Mouse (Mus musculus) limb, embryonic 12.5 days (tissue): ENCODE results near the gene Proser3. TPM values are rescaled to one million over a fixed set of nuclear protein-coding genes. Genes with fewer than 3 reads are reported as not detected.
"Not testable (repeated sequence)": the region's sequence is repeated elsewhere in the genome, so short reads cannot be mapped to it uniquely, and the experiment has no call there.

Experiments used
- ATAC-seq: fragments of 200-750 bp; cut with Nextera tagmentation; 2 replicates; pipeline ENCODE4 v1.8.0; 2017; ENCODE audit warnings: low read depth, moderate TSS enrichment; ENCODE audit not compliant: insufficient number of reproducible peaks, insufficient read depth, low FRiP score, low TSS enrichment
- H3K27ac ChIP-seq: fragments of 300-500 bp; sonication (generic); 2 replicates; pipeline ENCODE4 v1.5.1; 2016; ENCODE audit warnings: mild to moderate bottlenecking, moderate library complexity
- H3K27me3 ChIP-seq: fragments of 300-500 bp; sonication (generic); 2 replicates; pipeline ENCODE4 v1.6.1; 2016; ENCODE audit warnings: mild to moderate bottlenecking, moderate library complexity
- H3K36me3 ChIP-seq: fragments of 300-500 bp; sonication (generic); 2 replicates; pipeline ENCODE4 v1.6.1; 2016; ENCODE audit warnings: mild to moderate bottlenecking, moderate library complexity
- H3K4me1 ChIP-seq: fragments of 300-500 bp; sonication (generic); replicated peaks from 2 replicates; pipeline ENCODE4 v1.6.1; 2016
- H3K4me2 ChIP-seq: fragments of 300-500 bp; sonication (generic); 2 replicates; pipeline ENCODE4 v1.6.1; 2016; ENCODE audit warnings: mild to moderate bottlenecking, moderate library complexity
- H3K4me3 ChIP-seq: fragments of 300-500 bp; sonication (generic); replicated peaks from 2 replicates; pipeline ENCODE4 v1.5.1; 2016; ENCODE audit warnings: mild to moderate bottlenecking
- H3K9ac ChIP-seq: fragments of 300-500 bp; sonication (generic); replicated peaks from 2 replicates; pipeline ENCODE4 v1.6.1; 2016; ENCODE audit warnings: mild to moderate bottlenecking, moderate library complexity
- H3K9me3 ChIP-seq: fragments of 300-500 bp; sonication (generic); 2 replicates; pipeline ENCODE4 v1.6.1; 2016; ENCODE audit warnings: mild to moderate bottlenecking, moderate library complexity
- WGBS: fragments of 180-500 bp; shearing (Covaris S2); methylation state at CpG from one replicate; pipeline ENCODE4 v1.1.7; 2016; 5-methylcytosine and 5-hydroxymethylcytosine counted together
- microRNA-seq: library from miRNA; unstranded; fragments of <30 nt; microRNA quantifications from one replicate; pipeline ENCODE4, GENCODE M21; 2017
- polyA plus RNA-seq: library from polyadenylated mRNA; unstranded; fragments of >200 nt; fragmentation: Nextera tagmentation; extraction: Ambion mirVana; gene quantifications from 2 replicates; pipeline ENCODE4 v1.2.1, GENCODE M21; 2016

The Proser3 gene
- polyA plus RNA-seq, 1 experiment from 2014 or later: 15.3 TPM

GRCm38 (mm10) chr7:30515003-30515760 is 36.9 kb downstream of the Proser3 start:
- Histone ChIP-seq H3K4me1 (no peaks in the 10 kb centered on the region), H3K27me3 (no peaks in the 10 kb centered on the region), H3K4me3 (no peak overlapping the region), H3K36me3 (no peaks in the 10 kb centered on the region), H3K27ac (no peak overlapping the region), H3K9me3 (no peaks in the 10 kb centered on the region), H3K9ac (no peak overlapping the region), H3K4me2 (no peak overlapping the region)
- 54% methylated on average over 24 of the region's 24 CpGs for WGBS
- ATAC-seq: no peak

GRCm38 (mm10) chr7:30508061-30508460 is 44.0 kb downstream of the Proser3 start:
- Histone ChIP-seq H3K4me1 (no peaks in the 10 kb centered on the region), H3K27me3 (no peaks in the 10 kb centered on the region), H3K4me3 (no peak overlapping the region), H3K36me3 (no peaks in the 10 kb centered on the region), H3K27ac (no peak overlapping the region), H3K9me3 (no peaks in the 10 kb centered on the region), H3K9ac (no peak overlapping the region), H3K4me2 (no peak overlapping the region)
- 70% methylated on average over 4 of the region's 4 CpGs for WGBS
- ATAC-seq: no peak

DNA sequence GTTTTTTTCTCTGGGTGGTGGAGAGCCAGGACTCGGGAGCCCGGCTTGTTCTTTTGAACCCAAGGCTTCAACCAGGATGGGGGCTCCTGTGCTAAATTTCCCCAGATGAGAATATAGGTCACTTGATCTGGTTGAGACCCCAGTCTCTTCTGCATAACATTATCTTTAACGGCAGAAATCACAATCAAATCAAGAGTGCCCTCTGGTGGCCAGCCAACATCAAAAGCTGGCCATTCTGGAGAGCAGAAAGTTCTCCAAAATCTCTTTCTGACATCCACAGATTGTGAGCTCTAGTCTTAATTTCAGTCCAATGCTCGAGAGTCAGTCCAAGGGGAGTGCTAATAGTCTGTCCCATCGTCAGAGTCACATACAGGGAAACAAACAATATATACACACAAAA is 50.9 kb downstream of the Proser3 start:
- H3K4me2 ChIP-seq, H3K9ac ChIP-seq, H3K27ac ChIP-seq, H3K4me3 ChIP-seq, H3K9me3 ChIP-seq, H3K27me3 ChIP-seq, H3K4me1 ChIP-seq, ATAC-seq, H3K36me3 ChIP-seq: not testable (repeated sequence)
- WGBS: 74% methylated on average over 5 of the region's 5 CpGs

DNA sequence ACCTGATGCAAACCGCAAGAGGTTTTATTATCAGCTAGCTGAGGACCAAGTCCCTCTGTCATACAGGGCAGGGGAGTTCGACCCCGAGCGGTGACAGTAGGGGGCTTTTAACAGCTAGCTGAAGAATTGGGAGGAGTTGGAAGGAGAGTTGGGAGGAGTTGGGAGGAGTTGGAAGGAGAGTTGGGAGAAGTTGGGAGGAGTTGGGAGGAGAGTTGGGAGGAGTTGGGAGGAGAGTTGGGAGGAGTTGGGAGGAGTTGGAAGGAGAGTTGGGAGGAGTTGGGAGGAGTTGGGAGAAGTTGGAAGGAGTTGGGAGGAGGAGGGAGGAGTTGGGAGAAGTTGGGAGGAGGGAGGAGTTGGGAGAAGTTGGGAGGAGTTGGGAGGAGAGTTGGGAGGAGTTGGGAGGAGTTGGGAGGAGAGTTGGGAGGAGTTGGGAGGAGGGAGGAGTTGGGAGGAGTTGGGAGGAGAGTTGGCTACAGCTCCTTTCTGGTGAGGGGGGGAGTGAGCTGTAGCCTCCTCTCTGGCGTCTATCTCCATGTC is 56.5 kb downstream of the Proser3 start:
- not testable (repeated sequence) for H3K9ac ChIP-seq, H3K4me3 ChIP-seq, H3K4me1 ChIP-seq, H3K27ac ChIP-seq, H3K9me3 ChIP-seq, H3K4me2 ChIP-seq, H3K36me3 ChIP-seq, ATAC-seq
- H3K27me3 ChIP-seq: peaks cover 22% of the 10 kb centered on the region
- 52% methylated on average over 5 of the region's 5 CpGs for WGBS

GRCm38 (mm10) chr7:30493401-30493931 is 58.6 kb downstream of the Proser3 start, which contains the start of gene Prodh2:
Gene Prodh2 (plus strand): TSS chr7:30493622.
- H3K4me3 ChIP-seq: no peak within 1 kb of the TSS
- H3K9me3 ChIP-seq: no peaks in the 10 kb centered on the region
- H3K36me3 ChIP-seq: no peaks in the 10 kb centered on the region
- no peak within 1 kb of the TSS for H3K9ac ChIP-seq
- no peak for ATAC-seq
- H3K27ac ChIP-seq: no peak within 1 kb of the TSS
- no peaks in the 10 kb centered on the region for H3K4me1 ChIP-seq
- 65% methylated on average over 11 of the region's 11 CpGs for WGBS
- peaks cover 30% of the 10 kb centered on the region for H3K27me3 ChIP-seq
- no peak within 1 kb of the TSS for H3K4me2 ChIP-seq

DNA sequence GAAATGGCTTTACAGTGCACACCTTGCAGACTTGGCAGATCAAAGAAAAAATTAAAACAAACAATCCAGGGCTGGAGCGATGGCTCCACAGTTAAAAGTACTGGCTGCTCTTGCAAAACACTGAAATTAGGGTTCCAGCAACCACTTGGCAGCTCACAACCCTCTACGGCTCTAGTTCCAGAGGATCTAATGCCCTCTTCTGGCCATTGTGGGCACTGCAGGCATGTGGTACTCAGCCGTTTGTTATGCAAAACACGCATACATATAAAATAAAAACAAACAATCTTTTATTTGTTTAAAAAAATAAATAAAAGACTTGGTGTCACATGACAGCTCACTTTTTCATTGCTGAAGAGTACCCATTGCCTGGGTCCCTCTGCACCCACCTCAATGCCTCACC is 59.3 kb downstream of the Proser3 start:
- Histone ChIP-seq H3K27ac (no peak overlapping the region), H3K9me3 (no peaks in the 10 kb centered on the region), H3K4me3 (no peak overlapping the region), H3K36me3 (no peaks in the 10 kb centered on the region), H3K4me2 (no peak overlapping the region), H3K4me1 (no peaks in the 10 kb centered on the region), H3K27me3 (peaks cover 30% of the 10 kb centered on the region), H3K9ac (no peak overlapping the region)
- WGBS: 26% methylated on average over 4 of the region's 4 CpGs
- ATAC-seq: no peak

DNA sequence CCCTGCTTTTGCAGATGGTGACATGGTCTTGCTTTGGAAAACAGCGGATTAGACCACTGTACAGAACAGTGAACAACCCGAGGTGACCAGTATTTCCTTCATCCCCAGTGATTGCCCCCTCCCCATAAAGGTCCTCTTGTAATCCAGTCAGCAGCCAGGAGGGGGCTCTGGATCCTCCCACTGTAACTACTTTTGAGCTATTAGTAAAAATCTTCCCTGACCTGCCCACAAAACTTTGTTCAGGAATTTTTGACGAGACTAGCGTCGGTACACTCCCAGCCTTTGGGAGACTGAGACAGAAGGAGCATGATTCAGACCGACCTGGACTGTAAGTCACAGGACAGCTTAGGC is 61.2 kb downstream of the Proser3 start:
- H3K36me3 ChIP-seq: no peaks in the 10 kb centered on the region
- H3K27ac ChIP-seq: no peak overlapping the region
- no peak overlapping the region for H3K9ac ChIP-seq
- no peak overlapping the region for H3K4me3 ChIP-seq
- 27% methylated on average over 6 of the region's 6 CpGs for WGBS
- no peak overlapping the region for H3K4me2 ChIP-seq
- H3K27me3 ChIP-seq: peaks cover 30% of the 10 kb centered on the region
- no peaks in the 10 kb centered on the region for H3K9me3 ChIP-seq
- no peak for ATAC-seq
- no peaks in the 10 kb centered on the region for H3K4me1 ChIP-seq

- Histone ChIP-seq H3K9me3 (no peaks in the 10 kb centered on the region), H3K4me3 (no peak overlapping the region), H3K9ac (no peak overlapping the region), H3K27me3 (peaks cover 30% of the 10 kb centered on the region), H3K4me2 (no peak overlapping the region), H3K4me1 (no peaks in the 10 kb centered on the region), H3K36me3 (no peaks in the 10 kb centered on the region), H3K27ac (no peak overlapping the region)
- 33% methylated on average over 16 of the region's 16 CpGs for WGBS
- no peak for ATAC-seq
Observed at GRCm38 (mm10) chr7:30490251-30490956, 61.7 kb downstream of the Proser3 start.

Small RNA genes within 50 kb of the gene (microRNA-seq; reads per million reads assigned to microRNA genes)
- gene Gm38670 (1.9 reads per million), gene Mir3569 (not detected)

Other genes with a start within 250 kb of the Proser3 start
- 101 TPM in 2 replicates for gene Alkbh6, start 243.6 kb downstream of the Proser3 start, polyA plus RNA-seq
- gene Syne4, start 237.5 kb downstream of the Proser3 start, polyA plus RNA-seq: 84.6 and 98.6 TPM in 2 replicates
- 0.97 and 5.0 TPM in 2 replicates for gene E130208F15Rik, start 230.6 kb downstream of the Proser3 start, polyA plus RNA-seq
- gene Sdhaf1, start 228.4 kb downstream of the Proser3 start, polyA plus RNA-seq: 20.7 and 23.6 TPM in 2 replicates
- 6.2 and 6.6 TPM in 2 replicates for gene Lrfn3, start 189.5 kb downstream of the Proser3 start, polyA plus RNA-seq
- 14.1 and 19.6 TPM in 2 replicates for gene Tyrobp, start 138.5 kb downstream of the Proser3 start, polyA plus RNA-seq
- 0.77 TPM in 1 of 2 replicates, not detected in the other for gene Hcst, start 132.4 kb downstream of the Proser3 start, polyA plus RNA-seq
- 1.2 and 1.3 TPM in 2 replicates for gene Nfkbid, start 130.6 kb downstream of the Proser3 start, polyA plus RNA-seq
- gene Aplp1, start 106.8 kb downstream of the Proser3 start, polyA plus RNA-seq: 32.5 and 33.9 TPM in 2 replicates
- gene Kirrel2, start 94.6 kb downstream of the Proser3 start, polyA plus RNA-seq: 0.29 and 0.65 TPM in 2 replicates
- gene Nphs1, start 94.0 kb downstream of the Proser3 start, polyA plus RNA-seq: 0.10 TPM in 1 of 2 replicates, not detected in the other
- not detected in 2 replicates for gene Prodh2, start 58.7 kb downstream of the Proser3 start, polyA plus RNA-seq
- gene Arhgap33, start 17.2 kb downstream of the Proser3 start, polyA plus RNA-seq: 15.1 and 17.7 TPM in 2 replicates
- 9.5 and 10.9 TPM in 2 replicates for gene Hspb6, start 121 bp downstream of the Proser3 start, polyA plus RNA-seq
- gene Lin37, start 7.5 kb upstream of the Proser3 start, polyA plus RNA-seq: 45.4 and 51.5 TPM in 2 replicates
- gene U2af1l4, start 11.0 kb upstream of the Proser3 start, polyA plus RNA-seq: 87.8 and 89.9 TPM in 2 replicates
- gene Gm49396, start 11.0 kb upstream of the Proser3 start, polyA plus RNA-seq: 16.3 and 18.5 TPM in 2 replicates
- 136 TPM in 2 replicates for gene Psenen, start 11.3 kb upstream of the Proser3 start, polyA plus RNA-seq
- gene Igflr1, start 13.1 kb upstream of the Proser3 start, polyA plus RNA-seq: 3.2 and 4.1 TPM in 2 replicates
- 11.0 and 12.1 TPM in 2 replicates for gene Kmt2b, start 36.4 kb upstream of the Proser3 start, polyA plus RNA-seq
- gene Zbtb32, start 46.6 kb upstream of the Proser3 start, polyA plus RNA-seq: 0.25 and 0.38 TPM in 2 replicates
- 1.4 and 2.0 TPM in 2 replicates for gene Upk1a, start 60.5 kb upstream of the Proser3 start, polyA plus RNA-seq
- gene Cox6b1, start 73.9 kb upstream of the Proser3 start, polyA plus RNA-seq: 783 and 848 TPM in 2 replicates
- gene Etv2, start 83.6 kb upstream of the Proser3 start, polyA plus RNA-seq: not detected in 2 replicates
- 150 and 155 TPM in 2 replicates for gene Rbm42, start 98.0 kb upstream of the Proser3 start, polyA plus RNA-seq
- 64.3 and 70.0 TPM in 2 replicates for gene Haus5, start 112.7 kb upstream of the Proser3 start, polyA plus RNA-seq
- not detected in 2 replicates for gene Pmis2, start 119.3 kb upstream of the Proser3 start, polyA plus RNA-seq
- gene 2200002J24Rik, start 146.6 kb upstream of the Proser3 start, polyA plus RNA-seq: not detected in 2 replicates
- gene Atp4a, start 159.9 kb upstream of the Proser3 start, polyA plus RNA-seq: 0.50 and 0.60 TPM in 2 replicates
- gene Tmem147, start 177.2 kb upstream of the Proser3 start, polyA plus RNA-seq: 158 and 162 TPM in 2 replicates
- gene Gapdhs, start 191.4 kb upstream of the Proser3 start, polyA plus RNA-seq: 0.51 and 0.71 TPM in 2 replicates
- gene Sbsn, start 199.2 kb upstream of the Proser3 start, polyA plus RNA-seq: 1.7 and 2.3 TPM in 2 replicates
- not detected in 2 replicates for gene Dmkn, start 211.5 kb upstream of the Proser3 start, polyA plus RNA-seq
- gene Krtdap, start 235.6 kb upstream of the Proser3 start, polyA plus RNA-seq: not detected in 2 replicates